Mouse (Mus musculus) gastrocnemius, postnatal 10 days (tissue): ENCODE data around the gene Olfr502. TPM values are rescaled to one million over a fixed set of nuclear protein-coding genes. Genes with fewer than 3 reads are reported as not detected.
"Not testable (repeated sequence)": the region's sequence is repeated elsewhere in the genome, so short reads cannot be mapped to it uniquely, and the experiment has no call there.

Experiments used
- DNase-seq: peaks from one replicate; pipeline ENCODE4 v3.0.0; 2021; ENCODE audit warnings: mixed read lengths
- long read RNA-seq, 2 experiments: library from polyadenylated mRNA; stranded (forward); transcript quantifications; one replicate each; pipeline ENCODE4 v2.0.0; 2021
- total RNA-seq, 2 experiments: library from RNA; stranded (reverse); gene quantifications; 2 replicates each; pipeline ENCODE4 v1.2.3; 2021

Gene Olfr502
- total RNA-seq = not detected
- long read RNA-seq, experiment 1 = 0 reads
- long read RNA-seq, experiment 2 = 0 reads

- DNase-seq = no peak
Observed at GRCm38 (mm10) chr7:108524965-108525364, at the start of gene Olfr502. Gene Olfr502 (minus strand): TSS chr7:108525065.

- no peak for DNase-seq
Observed at GRCm38 (mm10) chr7:108565693-108566092, 40.8 kb upstream of the Olfr502 start, which contains the start of gene Olfr504. Gene Olfr504 (minus strand): TSS chr7:108565793.

GRCm38 (mm10) chr7:108544227-108544626, 19.4 kb upstream of the Olfr502 start, which contains the start of gene Olfr503:
Gene Olfr503 (plus strand): TSS chr7:108544527.
- DNase-seq = not testable (repeated sequence)

- DNase-seq = no peak
Observed at GRCm38 (mm10) chr7:108542416-108542815, 17.6 kb upstream of the Olfr502 start.

Other genes with a start within 250 kb of the Olfr502 start
- gene Olfr490, start 236.1 kb downstream of the Olfr502 start, total RNA-seq = not detected
- not detected for gene Olfr491, start 211.6 kb downstream of the Olfr502 start, total RNA-seq
- not detected for gene Olfr492, start 201.4 kb downstream of the Olfr502 start, total RNA-seq
- not detected for gene Olfr493, start 178.1 kb downstream of the Olfr502 start, total RNA-seq
- not detected for gene Olfr494, start 159.7 kb downstream of the Olfr502 start, total RNA-seq
- not detected for gene Olfr495, start 131.9 kb downstream of the Olfr502 start, total RNA-seq
- gene Olfr497, start 104.6 kb downstream of the Olfr502 start, total RNA-seq = not detected
- gene Olfr498, start 59.7 kb downstream of the Olfr502 start, total RNA-seq = not detected
- gene Olfr503, start 19.5 kb upstream of the Olfr502 start, total RNA-seq = not detected
- not detected for gene Olfr504, start 40.7 kb upstream of the Olfr502 start, total RNA-seq
- not detected for gene Olfr506, start 85.7 kb upstream of the Olfr502 start, total RNA-seq
- not detected for gene Olfr507, start 96.7 kb upstream of the Olfr502 start, total RNA-seq
- gene Olfr508, start 104.9 kb upstream of the Olfr502 start, total RNA-seq = not detected
- gene Olfr509, start 126.8 kb upstream of the Olfr502 start, total RNA-seq = not detected
- gene Olfr510, start 141.4 kb upstream of the Olfr502 start, total RNA-seq = not detected
- gene Olfr512, start 188.3 kb upstream of the Olfr502 start, total RNA-seq = not detected
- gene Olfr513, start 225.9 kb upstream of the Olfr502 start, total RNA-seq = not detected